Mouse (Mus musculus): Measurements from ENCODE around the gene Mageb1.
"Not testable (repeated sequence)": the region's sequence is repeated elsewhere in the genome, so short reads cannot be mapped to it uniquely, and the experiment has no call there.

Mageb1 gene

DNA sequence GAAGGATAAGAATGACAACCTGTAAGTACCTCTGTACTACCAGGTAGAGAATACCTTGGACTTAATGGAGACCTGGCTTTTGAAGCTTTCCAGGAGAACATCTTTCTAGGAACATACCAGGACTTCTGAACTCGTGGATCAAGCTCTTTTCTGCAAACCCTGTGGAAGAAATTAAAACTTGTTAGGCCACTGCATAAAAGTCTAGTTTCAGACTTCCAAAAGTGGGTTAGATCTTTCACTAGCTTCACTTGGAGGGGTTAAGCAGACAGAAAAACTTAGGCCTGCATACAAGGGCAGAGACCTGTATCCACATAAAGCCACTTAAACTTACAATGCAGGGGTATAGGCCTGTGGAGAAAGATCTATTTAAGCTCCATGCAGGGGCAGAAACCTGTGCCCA lies at the start of gene Mageb1:
Gene Mageb1, minus strand, starts transcription at position 101 of the 400 bp plus-strand sequence.
- not testable (repeated sequence) for DNase-seq (ENCODE audit: extremely low spot score)

All from embryo, embryonic 9.5 days (tissue).